Mouse (Mus musculus) testis, adult 2 months (tissue): ENCODE data around the gene Dpagt1.

Experiments
- CTCF ChIP-seq: fragments of 200-500 bp; IDR thresholded peaks from 2 replicates; pipeline ENCODE4 v1.5.1; 2012; ENCODE audit warnings: low read depth, mild to moderate bottlenecking, inconsistent platforms, low read length, moderate library complexity; ENCODE audit not compliant: control insufficient read depth, insufficient read depth, insufficient replicate concordance
- POLR2A ChIP-seq: fragments of 200-500 bp; IDR thresholded peaks from 2 replicates; pipeline ENCODE4 v1.6.1; 2012; ENCODE audit warnings: low read depth, mild to moderate bottlenecking, inconsistent platforms, low read length, moderate library complexity; ENCODE audit not compliant: control insufficient read depth

- TF ChIP-seq CTCF, result no peak
- TF ChIP-seq POLR2A, result no peak
Measured at GRCm38 (mm10) chr9:44347166-44347565, 21.3 kb downstream of the Dpagt1 start.
